Mouse (Mus musculus) T-helper 17 cell (primary cell): Measurements from ENCODE around the gene Crim1.

Experiments used
- in situ Hi-C, 2 experiments: fragments of 300-600 bp; cut with MboI, MseI; formaldehyde crosslinking; loops; 1 replicate in 1 of 2; 2 replicates in 1 of 2; pipeline ENCODE4 v1.15.1; 2025; ENCODE audit warnings: high pct_unique_total_duplicates in 2 of 2

The Crim1 gene

GRCm38 (mm10) chr17:78317381-78317780 is 117.3 kb downstream of the Crim1 start:
- in situ Hi-C loops: no loop called here

- in situ Hi-C loops: no loop called here
Observed at GRCm38 (mm10) chr17:78318810-78319209, 118.8 kb downstream of the Crim1 start.

- in situ Hi-C loops: no loop called here
Observed at GRCm38 (mm10) chr17:78321216-78321835, 121.3 kb downstream of the Crim1 start.

- in situ Hi-C loops: no loop called here
Observed at GRCm38 (mm10) chr17:78322369-78323335, 122.6 kb downstream of the Crim1 start.

- in situ Hi-C loops: no loop called here
Observed at GRCm38 (mm10) chr17:78325761-78326332, 125.8 kb downstream of the Crim1 start.

- in situ Hi-C loops: no loop called here
Observed at GRCm38 (mm10) chr17:78326381-78326780, 126.3 kb downstream of the Crim1 start.

GRCm38 (mm10) chr17:78327187-78327586 is 127.1 kb downstream of the Crim1 start:
- in situ Hi-C loops: no loop called here

GRCm38 (mm10) chr17:78328287-78328686 is 128.2 kb downstream of the Crim1 start:
- in situ Hi-C loops: no loop called here

GRCm38 (mm10) chr17:78331438-78331837 is 131.4 kb downstream of the Crim1 start:
- in situ Hi-C loops: no loop called here

GRCm38 (mm10) chr17:78333275-78333674 is 133.2 kb downstream of the Crim1 start:
- in situ Hi-C loops: no loop called here

GRCm38 (mm10) chr17:78335250-78335649 is 135.2 kb downstream of the Crim1 start:
- in situ Hi-C loops: no loop called here

GRCm38 (mm10) chr17:78343688-78344087 is 143.6 kb downstream of the Crim1 start:
- in situ Hi-C loops: no loop called here

- in situ Hi-C loops: no loop called here
Observed at GRCm38 (mm10) chr17:78347111-78347801, 147.2 kb downstream of the Crim1 start.

GRCm38 (mm10) chr17:78351676-78352499 is 151.8 kb downstream of the Crim1 start:
- in situ Hi-C loops: no loop called here

GRCm38 (mm10) chr17:78352500-78352855 is 152.4 kb downstream of the Crim1 start:
- in situ Hi-C loops: no loop called here

GRCm38 (mm10) chr17:78354411-78354810 is 154.4 kb downstream of the Crim1 start:
- in situ Hi-C loops: no loop called here

- in situ Hi-C loops: no loop called here
Observed at GRCm38 (mm10) chr17:78354871-78355270, 154.8 kb downstream of the Crim1 start.

GRCm38 (mm10) chr17:78355611-78356010 is 155.6 kb downstream of the Crim1 start:
- in situ Hi-C loops: no loop called here

GRCm38 (mm10) chr17:78357753-78358152 is 157.7 kb downstream of the Crim1 start:
- in situ Hi-C loops: no loop called here

GRCm38 (mm10) chr17:78358251-78358726 is 158.2 kb downstream of the Crim1 start:
- in situ Hi-C loops: no loop called here
